Mouse (Mus musculus) liver, embryonic 12.5 days (tissue): ENCODE data around the gene Angptl2. TPM values are rescaled to one million over a fixed set of nuclear protein-coding genes. Genes with fewer than 3 reads are reported as not detected.

Experiments
- ATAC-seq: fragments of 200-750 bp; cut with Nextera tagmentation; 2 replicates; pipeline ENCODE4 v1.8.0; 2017; ENCODE audit warnings: moderate number of reproducible peaks, mild to moderate bottlenecking, moderate library complexity
- H3K27ac ChIP-seq: fragments of 300-500 bp; sonication (generic); 2 replicates; pipeline ENCODE4 v1.5.1; 2016; ENCODE audit warnings: mild to moderate bottlenecking
- H3K27me3 ChIP-seq: fragments of 300-500 bp; sonication (generic); replicated peaks from 2 replicates; pipeline ENCODE4 v1.6.1; 2016; ENCODE audit warnings: mild to moderate bottlenecking, moderate library complexity
- H3K36me3 ChIP-seq: fragments of 300-500 bp; sonication (generic); 2 replicates; pipeline ENCODE4 v1.6.1; 2016; ENCODE audit warnings: mild to moderate bottlenecking, moderate library complexity
- H3K4me1 ChIP-seq: fragments of 300-500 bp; sonication (generic); 2 replicates; pipeline ENCODE4 v1.6.1; 2016
- H3K4me2 ChIP-seq: fragments of 300-500 bp; sonication (generic); 2 replicates; pipeline ENCODE4 v1.6.1; 2016; ENCODE audit warnings: mild to moderate bottlenecking, moderate library complexity
- H3K4me3 ChIP-seq: fragments of 300-500 bp; sonication (generic); 2 replicates; pipeline ENCODE4 v1.5.1; 2016; ENCODE audit warnings: mild to moderate bottlenecking, moderate library complexity
- H3K9ac ChIP-seq: fragments of 300-500 bp; sonication (generic); 2 replicates; pipeline ENCODE4 v1.6.1; 2016; ENCODE audit warnings: mild to moderate bottlenecking, moderate library complexity
- H3K9me3 ChIP-seq: fragments of 300-500 bp; sonication (generic); replicated peaks from 2 replicates; pipeline ENCODE4 v1.6.1; 2016; ENCODE audit warnings: mild to moderate bottlenecking, moderate library complexity
- WGBS: fragments of 180-500 bp; shearing (Covaris S2); methylation state at CpG from one replicate; pipeline ENCODE4 v1.1.7; 2016; ENCODE audit not compliant: insufficient replicate concordance; 5-methylcytosine and 5-hydroxymethylcytosine counted together
- polyA plus RNA-seq: library from polyadenylated mRNA; unstranded; fragments of >200 nt; fragmentation: Nextera tagmentation; extraction: Ambion mirVana; gene quantifications from 2 replicates; pipeline ENCODE4 v1.2.1, GENCODE M21; 2016

Angptl2 gene
- polyA plus RNA-seq, 1 experiment from 2014 or later, result 5.2 TPM

GRCm38 (mm10) chr2:33179171-33179929 lies 36.5 kb upstream of the Angptl2 start:
- WGBS, result 72% methylated on average over 14 of the region's 14 CpGs
- no peak overlapping the region for H3K9ac ChIP-seq
- H3K27ac ChIP-seq, result no peak overlapping the region
- no peaks in the 10 kb centered on the region for H3K27me3 ChIP-seq
- H3K36me3 ChIP-seq, result no peaks in the 10 kb centered on the region
- no peak overlapping the region for H3K4me2 ChIP-seq
- H3K9me3 ChIP-seq, result no peaks in the 10 kb centered on the region
- H3K4me3 ChIP-seq, result no peak overlapping the region
- ATAC-seq, result no peak
- H3K4me1 ChIP-seq, result peaks cover 23% of the 10 kb centered on the region

GRCm38 (mm10) chr2:33179930-33180630 lies 35.8 kb upstream of the Angptl2 start:
- Histone ChIP-seq H3K27me3 (no peaks in the 10 kb centered on the region), H3K4me1 (peaks cover 23% of the 10 kb centered on the region), H3K9ac (no peak overlapping the region), H3K27ac (no peak overlapping the region), H3K4me2 (no peak overlapping the region), H3K36me3 (no peaks in the 10 kb centered on the region), H3K9me3 (no peaks in the 10 kb centered on the region), H3K4me3 (no peak overlapping the region)
- 73% methylated on average over 16 of the region's 16 CpGs for WGBS
- no peak for ATAC-seq

GRCm38 (mm10) chr2:33183321-33183720 lies 32.5 kb upstream of the Angptl2 start:
- Histone ChIP-seq H3K4me2 (no peak overlapping the region), H3K27me3 (no peaks in the 10 kb centered on the region), H3K36me3 (no peaks in the 10 kb centered on the region), H3K4me3 (no peak overlapping the region), H3K4me1 (peaks cover 8% of the 10 kb centered on the region; the same call in 1 of the 2 replicates), H3K27ac (no peak overlapping the region), H3K9me3 (no peaks in the 10 kb centered on the region), H3K9ac (no peak overlapping the region)
- 76% methylated on average over 7 of the region's 7 CpGs for WGBS
- no peak for ATAC-seq

GRCm38 (mm10) chr2:33184641-33185040 lies 31.2 kb upstream of the Angptl2 start:
- H3K4me1 ChIP-seq, result no peaks in the 10 kb centered on the region
- H3K27me3 ChIP-seq, result no peaks in the 10 kb centered on the region
- no peak for ATAC-seq
- H3K4me3 ChIP-seq, result no peak overlapping the region
- no peak overlapping the region for H3K4me2 ChIP-seq
- no peaks in the 10 kb centered on the region for H3K36me3 ChIP-seq
- H3K27ac ChIP-seq, result no peak overlapping the region
- no peak overlapping the region for H3K9ac ChIP-seq
- WGBS, result 78% methylated on average over 10 of the region's 10 CpGs
- no peaks in the 10 kb centered on the region for H3K9me3 ChIP-seq

GRCm38 (mm10) chr2:33185258-33185657 lies 30.6 kb upstream of the Angptl2 start:
- 63% methylated on average over 7 of the region's 7 CpGs for WGBS

GRCm38 (mm10) chr2:33186505-33186904 lies 29.4 kb upstream of the Angptl2 start:
- ATAC-seq, result no peak
- H3K9ac ChIP-seq, result no peak overlapping the region
- no peaks in the 10 kb centered on the region for H3K4me1 ChIP-seq
- no peaks in the 10 kb centered on the region for H3K36me3 ChIP-seq
- no peak overlapping the region for H3K4me3 ChIP-seq
- H3K27me3 ChIP-seq, result no peaks in the 10 kb centered on the region
- WGBS, result 60% methylated on average over 7 of the region's 7 CpGs
- H3K4me2 ChIP-seq, result no peak overlapping the region
- H3K27ac ChIP-seq, result no peak overlapping the region
- H3K9me3 ChIP-seq, result no peaks in the 10 kb centered on the region

More at GRCm38 (mm10) chr2:33185258-33185657, 30.6 kb upstream of the Angptl2 start:
- no peaks in the 10 kb centered on the region for H3K4me1 ChIP-seq
- no peaks in the 10 kb centered on the region for H3K9me3 ChIP-seq
- no peak overlapping the region for H3K9ac ChIP-seq
- no peak for ATAC-seq
- no peak overlapping the region for H3K27ac ChIP-seq
- no peaks in the 10 kb centered on the region for H3K36me3 ChIP-seq
- no peaks in the 10 kb centered on the region for H3K27me3 ChIP-seq
- no peak overlapping the region for H3K4me3 ChIP-seq
- H3K4me2 ChIP-seq, result no peak overlapping the region

- no peak overlapping the region for H3K4me2 ChIP-seq
- H3K4me1 ChIP-seq, result no peaks in the 10 kb centered on the region
- no peaks in the 10 kb centered on the region for H3K9me3 ChIP-seq
- no peak overlapping the region for H3K4me3 ChIP-seq
- no peak overlapping the region for H3K9ac ChIP-seq
- no peak overlapping the region for H3K27ac ChIP-seq
- 65% methylated on average over 2 of the region's 2 CpGs for WGBS
- no peaks in the 10 kb centered on the region for H3K36me3 ChIP-seq
- H3K27me3 ChIP-seq, result no peaks in the 10 kb centered on the region
- ATAC-seq, result no peak
These were observed 28.0 kb upstream of the Angptl2 start for GRCm38 (mm10) chr2:33187874-33188273.

- 66% methylated on average over 6 of the region's 6 CpGs for WGBS
- no peak overlapping the region for H3K27ac ChIP-seq
- no peaks in the 10 kb centered on the region for H3K9me3 ChIP-seq
- no peak overlapping the region for H3K9ac ChIP-seq
- H3K27me3 ChIP-seq, result no peaks in the 10 kb centered on the region
- no peaks in the 10 kb centered on the region for H3K4me1 ChIP-seq
- no peak overlapping the region for H3K4me2 ChIP-seq
- no peak for ATAC-seq
- no peak overlapping the region for H3K4me3 ChIP-seq
- H3K36me3 ChIP-seq, result no peaks in the 10 kb centered on the region
These were observed 26.8 kb upstream of the Angptl2 start for GRCm38 (mm10) chr2:33188925-33189670.

- Histone ChIP-seq H3K9ac (no peak overlapping the region), H3K36me3 (no peaks in the 10 kb centered on the region), H3K27ac (no peak overlapping the region), H3K9me3 (no peaks in the 10 kb centered on the region), H3K27me3 (no peaks in the 10 kb centered on the region), H3K4me3 (no peak overlapping the region), H3K4me2 (no peak overlapping the region), H3K4me1 (no peaks in the 10 kb centered on the region)
- WGBS, result 78% methylated on average over 3 of the region's 3 CpGs
- ATAC-seq, result no peak
These were observed 25.9 kb upstream of the Angptl2 start for GRCm38 (mm10) chr2:33189976-33190375.

GRCm38 (mm10) chr2:33200368-33201068 lies 15.4 kb upstream of the Angptl2 start:
- Histone ChIP-seq H3K36me3 (no peaks in the 10 kb centered on the region), H3K27me3 (no peaks in the 10 kb centered on the region), H3K4me2 (no peak overlapping the region), H3K4me3 (no peak overlapping the region), H3K9me3 (no peaks in the 10 kb centered on the region), H3K4me1 (peaks cover 18% of the 10 kb centered on the region), H3K9ac (no peak overlapping the region), H3K27ac (no peak overlapping the region)
- WGBS, result 55% methylated on average over 14 of the region's 14 CpGs
- ATAC-seq, result no peak

GRCm38 (mm10) chr2:33203284-33203683 lies 12.6 kb upstream of the Angptl2 start:
- Histone ChIP-seq H3K9ac (no peak overlapping the region), H3K4me1 (peaks cover 18% of the 10 kb centered on the region), H3K9me3 (no peaks in the 10 kb centered on the region), H3K27ac (no peak overlapping the region), H3K27me3 (no peaks in the 10 kb centered on the region), H3K4me2 (no peak overlapping the region), H3K4me3 (no peak overlapping the region), H3K36me3 (no peaks in the 10 kb centered on the region)
- 47% methylated on average over 6 of the region's 6 CpGs for WGBS
- no peak for ATAC-seq
